Mouse (Mus musculus) stomach, embryonic 16.5 days (tissue): ENCODE data around the gene Pogz. TPM values are rescaled to one million over a fixed set of nuclear protein-coding genes. Genes with fewer than 3 reads are reported as not detected.
"Not testable (repeated sequence)": the region's sequence is repeated elsewhere in the genome, so short reads cannot be mapped to it uniquely, and the experiment has no call there.

Source experiments
- ATAC-seq: fragments of 200-750 bp; cut with Nextera tagmentation; 2 replicates; pipeline ENCODE4 v1.8.0; 2017; ENCODE audit warnings: moderate number of reproducible peaks, moderate TSS enrichment; ENCODE audit not compliant: insufficient read depth, low FRiP score
- H3K27ac ChIP-seq: fragments of 300-500 bp; sonication (generic); 2 replicates; pipeline ENCODE4 v1.5.1; 2014; ENCODE audit warnings: low read length
- H3K27me3 ChIP-seq: fragments of 300-500 bp; sonication (generic); 2 replicates; pipeline ENCODE4 v1.6.1; 2014; ENCODE audit warnings: low read length, control low read depth, mixed read lengths; ENCODE audit not compliant: control insufficient read depth, insufficient read depth
- H3K36me3 ChIP-seq: fragments of 300-500 bp; sonication (generic); 2 replicates; pipeline ENCODE4 v1.6.1; 2014; ENCODE audit warnings: low read length; ENCODE audit not compliant: control insufficient read depth, insufficient read depth
- H3K4me1 ChIP-seq: fragments of 300-500 bp; sonication (generic); 2 replicates; pipeline ENCODE4 v1.6.1; 2014; ENCODE audit warnings: low read length, control low read depth, mixed read lengths; ENCODE audit not compliant: control insufficient read depth, insufficient read depth
- H3K4me2 ChIP-seq: fragments of 300-500 bp; sonication (generic); 2 replicates; pipeline ENCODE4 v1.6.1; 2014; ENCODE audit warnings: low read depth, low read length, mixed read lengths
- H3K4me3 ChIP-seq: fragments of 300-500 bp; sonication (generic); replicated peaks from 2 replicates; pipeline ENCODE4 v1.5.1; 2014; ENCODE audit warnings: mild to moderate bottlenecking, low read length
- H3K9ac ChIP-seq: fragments of 300-500 bp; sonication (generic); 2 replicates; pipeline ENCODE4 v1.6.1; 2014; ENCODE audit warnings: low read length
- H3K9me3 ChIP-seq: fragments of 300-500 bp; sonication (generic); replicated peaks from 2 replicates; pipeline ENCODE4 v1.6.1; 2016; ENCODE audit warnings: low read length, control low read depth; ENCODE audit not compliant: control insufficient read depth
- WGBS: fragments of 180-500 bp; shearing (Covaris S2); extraction: QIAGEN DNeasy Blood & Tissue Kit; methylation state at CpG from one replicate; pipeline ENCODE4 v1.1.7; 2014; 5-methylcytosine and 5-hydroxymethylcytosine counted together
- polyA plus RNA-seq: library from polyadenylated mRNA; unstranded; fragments of >200 nt; fragmentation: Nextera tagmentation; extraction: Ambion mirVana; gene quantifications from 2 replicates; pipeline ENCODE4 v1.2.1, GENCODE M21; 2015

Pogz gene
- polyA plus RNA-seq, 1 experiment from 2014 or later = 13.6 TPM

DNA sequence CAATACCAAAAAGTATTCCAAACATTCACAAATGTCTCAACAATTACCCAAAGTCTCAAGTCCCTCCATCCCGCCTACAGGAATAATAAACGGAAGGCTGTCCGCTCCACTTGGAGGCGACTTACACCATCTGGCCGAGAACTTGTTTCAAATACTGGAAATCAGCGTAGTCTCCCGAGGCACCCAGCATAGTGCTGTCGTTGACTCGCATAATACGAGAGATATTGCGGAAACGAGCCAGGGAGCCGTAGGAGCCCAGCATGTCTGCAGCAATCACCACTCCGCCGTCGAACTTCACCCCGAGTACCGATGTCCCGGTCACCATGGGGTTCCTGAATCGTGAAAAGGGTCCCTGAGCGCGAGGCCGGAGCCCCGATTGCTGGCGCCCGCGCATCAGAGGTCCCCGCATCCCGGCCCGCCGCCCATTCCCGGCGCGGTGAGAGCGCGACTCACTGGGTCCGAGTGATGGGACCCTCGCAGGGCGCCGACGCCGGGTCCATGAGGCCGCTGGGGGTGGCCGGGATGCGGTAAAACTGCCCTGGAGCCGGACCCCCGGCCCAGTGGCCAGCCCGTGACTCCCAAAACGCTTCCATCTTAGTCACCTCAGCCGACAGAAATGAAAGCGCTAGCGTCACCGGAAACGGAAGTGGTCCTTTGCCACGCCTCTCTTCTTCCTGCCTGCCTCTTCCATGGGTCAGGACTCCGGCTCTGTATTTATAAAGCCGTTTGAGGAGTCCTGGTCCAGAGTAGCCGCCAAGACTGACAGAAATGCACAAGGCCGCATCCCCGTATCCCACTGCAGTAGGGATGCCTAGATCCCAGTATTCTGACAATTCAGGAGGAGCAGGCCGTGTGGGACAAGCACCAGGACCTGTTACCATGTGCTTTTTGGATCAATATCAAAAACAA, 49.2 kb downstream of the Pogz start, which contains the start of gene Psmb4:
Psmb4 (minus strand) TSS at position 646 of the 909 bp plus-strand sequence.
- H3K9me3 ChIP-seq = no peaks in the 10 kb centered on the region

GRCm38 (mm10) chr3:94888595-94888994, 51.2 kb downstream of the Pogz start:
- ATAC-seq = no peak
- Histone ChIP-seq H3K4me2 (no peak overlapping the region), H3K27me3 (no peaks in the 10 kb centered on the region), H3K9me3 (no peaks in the 10 kb centered on the region), H3K27ac (no peak overlapping the region), H3K36me3 (peaks cover under 1% of the 10 kb centered on the region; the same call in 1 of the 2 replicates), H3K4me1 (peaks cover 18% of the 10 kb centered on the region), H3K9ac (no peak overlapping the region), H3K4me3 (no peak overlapping the region)

More for the DNA sequence above, 49.2 kb downstream of the Pogz start, which contains the start of gene Psmb4:
- Histone ChIP-seq H3K27ac (peak within 1 kb of the TSS; percentile 86), H3K9ac (peak within 1 kb of the TSS; percentile 97), H3K4me2 (peak within 1 kb of the TSS; percentile 95), H3K4me3 (peak within 1 kb of the TSS; percentile 98), H3K4me1 (peaks cover 18% of the 10 kb centered on the region), H3K36me3 (peaks cover 3% of the 10 kb centered on the region; the same call in 1 of the 2 replicates), H3K27me3 (no peaks in the 10 kb centered on the region)
- peak; percentile 84 for ATAC-seq
- under 1% methylated on average over 61 of the region's 61 CpGs for WGBS

- Histone ChIP-seq H3K36me3 (no peaks in the 10 kb centered on the region), H3K27ac (no peak overlapping the region), H3K9me3 (no peaks in the 10 kb centered on the region), H3K4me3 (no peak overlapping the region), H3K9ac (no peak overlapping the region), H3K27me3 (no peaks in the 10 kb centered on the region), H3K4me2 (no peak overlapping the region), H3K4me1 (no peaks in the 10 kb centered on the region)
- 66% methylated on average over 3 of the region's 3 CpGs for WGBS
- ATAC-seq = no peak
These were observed 56.7 kb downstream of the Pogz start for GRCm38 (mm10) chr3:94894076-94894475.

DNA sequence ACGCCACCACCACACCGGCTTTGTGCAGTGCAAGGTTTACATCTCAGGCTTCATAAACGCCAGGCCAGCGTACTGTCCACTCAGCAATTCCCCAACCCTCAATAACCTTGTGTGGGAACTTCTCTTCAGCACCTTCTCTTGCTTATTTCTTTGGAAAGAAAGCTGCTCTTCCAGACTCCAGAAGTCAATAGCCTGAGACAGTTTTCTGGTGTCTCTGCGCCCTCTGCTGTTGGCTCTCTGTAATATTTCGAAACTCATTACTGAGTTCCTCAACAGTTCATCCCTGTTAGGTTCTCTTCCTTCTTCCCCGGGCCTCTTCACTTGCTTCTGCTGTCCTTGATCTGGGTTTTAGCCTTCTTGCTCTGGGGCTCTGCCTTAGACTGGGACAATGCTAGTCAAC, 65.4 kb downstream of the Pogz start:
- H3K36me3 ChIP-seq = no peaks in the 10 kb centered on the region
- no peaks in the 10 kb centered on the region for H3K4me1 ChIP-seq
- WGBS = 22% methylated on average over 7 of the region's 7 CpGs
- ATAC-seq = no peak; the same call in 1 of the 2 replicates
- no peak overlapping the region for H3K4me3 ChIP-seq
- H3K4me2 ChIP-seq = no peak overlapping the region
- no peaks in the 10 kb centered on the region for H3K9me3 ChIP-seq
- no peak overlapping the region for H3K27ac ChIP-seq
- no peak overlapping the region for H3K9ac ChIP-seq
- no peaks in the 10 kb centered on the region for H3K27me3 ChIP-seq

DNA sequence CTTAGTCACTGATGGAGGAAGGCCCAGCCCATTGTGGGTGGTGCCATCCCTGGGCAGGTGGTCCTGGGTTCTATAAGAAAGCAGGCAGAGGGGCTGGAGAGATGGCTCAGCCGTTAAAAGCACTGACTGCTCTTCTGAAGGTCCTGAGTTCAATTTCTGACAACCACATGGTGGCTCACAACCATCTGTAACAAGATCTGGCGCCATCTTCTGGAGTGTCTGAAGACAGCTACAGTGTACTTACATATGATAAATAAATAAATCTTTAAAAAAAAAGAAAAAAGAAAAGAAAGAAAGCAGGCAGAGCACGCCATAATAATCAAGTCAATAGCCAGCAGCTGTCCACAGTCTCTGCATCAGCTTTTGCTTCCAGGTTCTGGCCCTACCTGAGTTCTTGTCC, 67.4 kb downstream of the Pogz start:
- not testable (repeated sequence) for H3K4me2 ChIP-seq, H3K27me3 ChIP-seq, H3K27ac ChIP-seq, H3K4me3 ChIP-seq, ATAC-seq, H3K9ac ChIP-seq, H3K9me3 ChIP-seq, H3K36me3 ChIP-seq, H3K4me1 ChIP-seq
- 52% methylated on average over 3 of the region's 3 CpGs for WGBS

DNA sequence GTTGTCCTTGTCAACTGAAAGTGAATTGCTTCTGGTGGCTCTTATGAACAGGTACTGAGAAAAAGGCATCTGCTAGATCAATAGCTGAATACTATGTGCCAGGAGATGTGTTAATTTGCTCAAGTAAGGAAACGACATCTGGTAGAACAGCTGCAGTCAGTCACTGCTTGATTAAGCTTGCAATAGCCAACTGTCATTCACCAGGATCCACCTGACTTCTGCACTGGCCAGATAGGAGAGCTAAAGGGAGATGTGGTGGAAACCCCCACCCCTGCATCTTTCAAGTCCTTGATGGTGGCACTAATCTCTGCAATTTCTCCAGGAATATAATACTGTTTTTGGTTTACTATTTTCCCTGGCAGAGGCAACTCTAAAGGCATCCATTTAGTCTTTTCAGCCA, 69.1 kb downstream of the Pogz start:
- WGBS = 38% methylated on average over 1 of the region's 1 CpGs
- Histone ChIP-seq H3K4me1 (no peaks in the 10 kb centered on the region), H3K36me3 (no peaks in the 10 kb centered on the region), H3K4me2 (no peak overlapping the region), H3K27ac (no peak overlapping the region), H3K4me3 (no peak overlapping the region), H3K9me3 (no peaks in the 10 kb centered on the region), H3K27me3 (no peaks in the 10 kb centered on the region), H3K9ac (no peak overlapping the region)
- no peak for ATAC-seq

GRCm38 (mm10) chr3:94911050-94911693, 73.8 kb downstream of the Pogz start:
- H3K4me2 ChIP-seq = no peak overlapping the region
- H3K36me3 ChIP-seq = no peaks in the 10 kb centered on the region
- no peak for ATAC-seq
- no peaks in the 10 kb centered on the region for H3K9me3 ChIP-seq
- WGBS = 49% methylated on average over 2 of the region's 2 CpGs
- no peak overlapping the region for H3K27ac ChIP-seq
- no peak overlapping the region for H3K9ac ChIP-seq
- H3K4me3 ChIP-seq = no peak overlapping the region
- no peaks in the 10 kb centered on the region for H3K27me3 ChIP-seq
- H3K4me1 ChIP-seq = no peaks in the 10 kb centered on the region

- Histone ChIP-seq H3K4me2 (no peak overlapping the region), H3K9ac (no peak overlapping the region), H3K27me3 (no peaks in the 10 kb centered on the region), H3K4me3 (no peak overlapping the region), H3K36me3 (no peaks in the 10 kb centered on the region), H3K4me1 (0 out of 2 replicates have a peak, but pooled peaks cover 6% of the 10 kb centered on the region), H3K27ac (peak overlapping the region; percentile 77), H3K9me3 (no peaks in the 10 kb centered on the region)
- WGBS = 47% methylated on average over 5 of the region's 5 CpGs
- no peak for ATAC-seq
These were observed 76.4 kb downstream of the Pogz start for GRCm38 (mm10) chr3:94913801-94914200.
